Mouse (Mus musculus): Measurements from ENCODE around the gene Creb3l2. TPM values are rescaled to one million over a fixed set of nuclear protein-coding genes. Genes with fewer than 3 reads are reported as not detected.

Creb3l2 gene
- polyA plus RNA-seq, 1 experiment = 0.01 TPM

DNA sequence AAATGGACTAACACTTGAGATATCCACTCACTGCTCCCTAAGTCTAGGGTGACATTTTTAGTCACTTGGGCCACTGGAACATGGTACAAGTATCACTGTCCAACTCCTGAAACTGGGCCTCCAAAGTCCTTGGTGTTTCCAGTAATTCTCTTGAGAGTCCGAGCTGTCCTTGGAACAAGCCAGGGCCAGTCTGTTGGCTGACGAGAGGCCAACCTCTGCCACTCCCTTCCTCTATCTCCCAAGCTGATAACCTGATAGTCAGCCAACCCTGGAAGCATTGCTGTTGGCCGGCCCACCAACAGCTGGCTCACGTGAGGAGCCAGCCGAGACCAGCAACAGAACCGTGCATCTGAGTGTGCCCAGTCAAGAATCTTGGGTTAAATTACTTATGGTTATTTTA, 35.0 kb downstream of the Creb3l2 start:
- H3K36me3 ChIP-seq (ENCODE audit: control insufficient read depth) = no peaks in the 10 kb centered on the region
- no peaks in the 10 kb centered on the region for H3K9me3 ChIP-seq (ENCODE audit: control insufficient read depth, low read length)
- no peak overlapping the region for H3K4me3 ChIP-seq (replicated peaks)
- TF ChIP-seq GATA1 (IDR thresholded peaks at IDR 0.05; ENCODE audit: low read length) (no peak), TAL1 (IDR thresholded peaks at IDR 0.05; ENCODE audit: low read length) (no peak)
- H3K27me3 ChIP-seq (ENCODE audit: control insufficient read depth) = no peaks in the 10 kb centered on the region
- no peaks in the 10 kb centered on the region for H3K4me1 ChIP-seq (ENCODE audit: control insufficient read depth)

GRCm38 (mm10) chr6:37406018-37406417, 35.9 kb downstream of the Creb3l2 start:
- Histone ChIP-seq H3K4me3 (replicated peaks) (no peak overlapping the region), H3K9me3 (ENCODE audit: control insufficient read depth, low read length) (no peaks in the 10 kb centered on the region), H3K4me1 (ENCODE audit: control insufficient read depth) (no peaks in the 10 kb centered on the region), H3K27me3 (ENCODE audit: control insufficient read depth) (no peaks in the 10 kb centered on the region), H3K36me3 (ENCODE audit: control insufficient read depth) (no peaks in the 10 kb centered on the region)
- no peak for TF ChIP-seq GATA1 (IDR thresholded peaks at IDR 0.05; ENCODE audit: low read length)
- TF ChIP-seq TAL1 (IDR thresholded peaks at IDR 0.05; ENCODE audit: low read length) = no peak

GRCm38 (mm10) chr6:37404325-37404724, 37.6 kb downstream of the Creb3l2 start:
- Histone ChIP-seq H3K9me3 (ENCODE audit: control insufficient read depth, low read length) (no peaks in the 10 kb centered on the region), H3K4me1 (ENCODE audit: control insufficient read depth) (no peaks in the 10 kb centered on the region), H3K27me3 (ENCODE audit: control insufficient read depth) (no peaks in the 10 kb centered on the region), H3K36me3 (ENCODE audit: control insufficient read depth) (no peaks in the 10 kb centered on the region), H3K4me3 (replicated peaks) (no peak overlapping the region)
- TF ChIP-seq TAL1 (IDR thresholded peaks at IDR 0.05; ENCODE audit: low read length) = no peak
- TF ChIP-seq GATA1 (IDR thresholded peaks at IDR 0.05; ENCODE audit: low read length) = no peak

GRCm38 (mm10) chr6:37401928-37402327, 40.0 kb downstream of the Creb3l2 start:
- Histone ChIP-seq H3K9me3 (ENCODE audit: control insufficient read depth, low read length) (no peaks in the 10 kb centered on the region), H3K36me3 (ENCODE audit: control insufficient read depth) (no peaks in the 10 kb centered on the region), H3K4me1 (ENCODE audit: control insufficient read depth) (no peaks in the 10 kb centered on the region; the same call in 1 of the 2 replicates), H3K27me3 (ENCODE audit: control insufficient read depth) (no peaks in the 10 kb centered on the region), H3K4me3 (replicated peaks) (no peak overlapping the region)
- no peak for TF ChIP-seq TAL1 (IDR thresholded peaks at IDR 0.05; ENCODE audit: low read length)
- no peak for TF ChIP-seq GATA1 (IDR thresholded peaks at IDR 0.05; ENCODE audit: low read length)

DNA sequence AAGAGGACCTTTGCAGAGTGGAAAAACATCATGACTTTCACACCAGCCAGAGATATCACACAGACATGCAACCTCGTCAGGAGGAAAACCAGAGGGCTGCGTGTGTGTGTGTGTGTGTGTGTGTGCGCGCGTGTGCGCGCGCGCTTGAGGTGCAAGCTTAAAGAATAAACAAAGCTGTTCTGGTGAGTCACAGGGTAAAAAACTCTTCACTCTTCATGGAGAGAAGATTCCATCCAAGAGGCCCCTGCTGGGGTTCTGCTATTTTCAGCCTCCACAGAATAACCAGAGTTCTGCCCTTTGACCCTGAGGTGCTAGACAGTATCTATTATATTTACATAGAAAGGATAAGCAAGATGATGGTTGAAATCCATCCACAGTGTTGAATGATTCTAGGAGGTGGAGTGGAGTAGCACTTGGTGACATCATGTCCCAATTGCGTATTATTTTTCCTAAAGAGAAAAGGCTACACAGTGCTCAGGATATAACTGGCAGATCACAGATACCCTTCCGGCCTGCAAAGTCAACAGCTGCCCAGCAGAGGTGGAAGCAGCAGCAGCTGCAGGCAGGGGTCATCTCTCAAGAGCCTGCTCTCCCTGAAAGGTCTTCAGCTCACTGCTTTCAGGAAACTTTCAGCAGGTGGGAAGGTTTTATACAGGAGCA, 41.0 kb downstream of the Creb3l2 start:
- no peak overlapping the region for H3K4me3 ChIP-seq (replicated peaks)
- TF ChIP-seq GATA1 (IDR thresholded peaks at IDR 0.05; ENCODE audit: low read length) (no peak), TAL1 (IDR thresholded peaks at IDR 0.05; ENCODE audit: low read length) (no peak)
- no peaks in the 10 kb centered on the region for H3K9me3 ChIP-seq (ENCODE audit: control insufficient read depth, low read length)
- H3K4me1 ChIP-seq (ENCODE audit: control insufficient read depth) = no peaks in the 10 kb centered on the region; the same call in 1 of the 2 replicates
- no peaks in the 10 kb centered on the region for H3K27me3 ChIP-seq (ENCODE audit: control insufficient read depth)
- no peaks in the 10 kb centered on the region for H3K36me3 ChIP-seq (ENCODE audit: control insufficient read depth)

GRCm38 (mm10) chr6:37400167-37400566, 41.8 kb downstream of the Creb3l2 start:
- TF ChIP-seq GATA1 (IDR thresholded peaks at IDR 0.05; ENCODE audit: low read length) (no peak), TAL1 (IDR thresholded peaks at IDR 0.05; ENCODE audit: low read length) (no peak)
- H3K4me1 ChIP-seq (ENCODE audit: control insufficient read depth) = no peaks in the 10 kb centered on the region; the same call in 1 of the 2 replicates
- H3K9me3 ChIP-seq (ENCODE audit: control insufficient read depth, low read length) = no peaks in the 10 kb centered on the region
- no peaks in the 10 kb centered on the region for H3K27me3 ChIP-seq (ENCODE audit: control insufficient read depth)
- no peaks in the 10 kb centered on the region for H3K36me3 ChIP-seq (ENCODE audit: control insufficient read depth)
- no peak overlapping the region for H3K4me3 ChIP-seq (replicated peaks)

- H3K9me3 ChIP-seq (ENCODE audit: control insufficient read depth, low read length) = no peaks in the 10 kb centered on the region
- H3K4me1 ChIP-seq (ENCODE audit: control insufficient read depth) = no peaks in the 10 kb centered on the region; the same call in 1 of the 2 replicates
- no peak for TF ChIP-seq TAL1 (IDR thresholded peaks at IDR 0.05; ENCODE audit: low read length)
- TF ChIP-seq GATA1 (IDR thresholded peaks at IDR 0.05; ENCODE audit: low read length) = no peak
- H3K4me3 ChIP-seq (replicated peaks) = no peak overlapping the region
- H3K36me3 ChIP-seq (ENCODE audit: control insufficient read depth) = no peaks in the 10 kb centered on the region
- no peaks in the 10 kb centered on the region for H3K27me3 ChIP-seq (ENCODE audit: control insufficient read depth)
Measured at GRCm38 (mm10) chr6:37398943-37399342, 43.0 kb downstream of the Creb3l2 start.

- Histone ChIP-seq H3K27me3 (ENCODE audit: control insufficient read depth) (no peaks in the 10 kb centered on the region), H3K9me3 (ENCODE audit: control insufficient read depth, low read length) (no peaks in the 10 kb centered on the region), H3K4me1 (ENCODE audit: control insufficient read depth) (no peaks in the 10 kb centered on the region; the same call in 1 of the 2 replicates), H3K4me3 (replicated peaks) (no peak overlapping the region), H3K36me3 (ENCODE audit: control insufficient read depth) (no peaks in the 10 kb centered on the region)
- TF ChIP-seq GATA1 (IDR thresholded peaks at IDR 0.05; ENCODE audit: low read length) = no peak
- no peak for TF ChIP-seq TAL1 (IDR thresholded peaks at IDR 0.05; ENCODE audit: low read length)
Measured at GRCm38 (mm10) chr6:37397973-37398372, 44.0 kb downstream of the Creb3l2 start.

- no peaks in the 10 kb centered on the region; the same call in 1 of the 2 replicates for H3K4me1 ChIP-seq (ENCODE audit: control insufficient read depth)
- no peaks in the 10 kb centered on the region for H3K36me3 ChIP-seq (ENCODE audit: control insufficient read depth)
- H3K4me3 ChIP-seq (replicated peaks) = no peak overlapping the region
- H3K27me3 ChIP-seq (ENCODE audit: control insufficient read depth) = no peaks in the 10 kb centered on the region
- H3K9me3 ChIP-seq (ENCODE audit: control insufficient read depth, low read length) = no peaks in the 10 kb centered on the region
- TF ChIP-seq GATA1 (IDR thresholded peaks at IDR 0.05; ENCODE audit: low read length) (no peak), TAL1 (IDR thresholded peaks at IDR 0.05; ENCODE audit: low read length) (no peak)
Measured at GRCm38 (mm10) chr6:37397254-37397653, 44.7 kb downstream of the Creb3l2 start.
